8 mouse cellular contexts compared by ENCODE assay signal in genomic region chr4:117891738-117892161, GRCm38 (mm10). TPM values are rescaled to one million over a fixed set of nuclear protein-coding genes. Genes with fewer than 3 reads are reported as not detected.
DNase-seq lines count a peak whose midpoint lies in the region.

Dph2 (minus strand) TSS chr4:117892032.

- peaks cover 55% of the 10 kb centered on the region for H3K36me3 ChIP-seq in megakaryocyte, embryonic 14.5 days (replicated peaks; ENCODE audit: low read length)

- peak; percentile 63 to 66 for DNase-seq in adrenal gland, adult 18-20 months (ENCODE audit: low spot score in 2 of 2)
- DNase-seq in embryo, embryonic 10.5 days (ENCODE audit: low spot score), result peak; percentile 96
- DNase-seq in gastrocnemius, postnatal 10 days, result peak; percentile 50
- peak; percentile 92 for DNase-seq in induced T-regulatory cell, adult 2 months (ENCODE audit: low read depth)
- peak; percentile 78 to 88 for DNase-seq in left cerebral cortex, adult 9 months (ENCODE audit: low spot score in 2 of 2)
- DNase-seq in right cerebral cortex, postnatal 25 days, result peak; percentile 83
- peak; percentile 81 for DNase-seq in yolk sac, embryonic 10.5 days (ENCODE audit: low spot score)

- no peaks in the 10 kb centered on the region for H3K9me3 ChIP-seq in megakaryocyte, embryonic 14.5 days

- H3K4me3 ChIP-seq in megakaryocyte, embryonic 14.5 days (replicated peaks), result peak within 1 kb of the TSS; percentile 99

- H3K4me1 ChIP-seq in megakaryocyte, embryonic 14.5 days, result peaks cover 31% of the 10 kb centered on the region

- no peaks in the 10 kb centered on the region for H3K27me3 ChIP-seq in megakaryocyte, embryonic 14.5 days (replicated peaks)

RNA-seq across cellular contexts. Expression of gene Dph2, which starts in this region (rescaled TPM):
- total RNA-seq in adrenal gland, adult 18-20 months (2021), result 10 to 100 TPM; 11.7 to 13.3 TPM
- total RNA-seq in gastrocnemius, postnatal 10 days (2021), result 1 to 10 TPM; 3.1 to 3.3 TPM
- 3.1 and 9.9 TPM in 2 replicates for polyA plus RNA-seq in megakaryocyte, embryonic 14.5 days (2012; ENCODE audit: insufficient read depth, low replicate concordance)

Comparison
In these comparisons a context has a peak if more than half of its experiments do, and no peak if none do; other contexts are left out.
1. Peak in every context shown above with its lines: DNase-seq and H3K4me3 ChIP-seq.